Mouse (Mus musculus) CD8-positive naive resting alpha-beta T cell, adult 2 months (primary cell): Measurements from ENCODE around the gene Crxos.

Source experiments
- DNase-seq, 2 experiments: peaks; one replicate each; pipeline ENCODE4 v3.0.0; 2022; ENCODE audit warnings: low read depth in 2 of 2, low spot score in 2 of 2

Crxos gene

GRCm38 (mm10) chr7:15920645-15921190 lies 38.3 kb downstream of the Crxos start:
- DNase-seq: no peak

DNA sequence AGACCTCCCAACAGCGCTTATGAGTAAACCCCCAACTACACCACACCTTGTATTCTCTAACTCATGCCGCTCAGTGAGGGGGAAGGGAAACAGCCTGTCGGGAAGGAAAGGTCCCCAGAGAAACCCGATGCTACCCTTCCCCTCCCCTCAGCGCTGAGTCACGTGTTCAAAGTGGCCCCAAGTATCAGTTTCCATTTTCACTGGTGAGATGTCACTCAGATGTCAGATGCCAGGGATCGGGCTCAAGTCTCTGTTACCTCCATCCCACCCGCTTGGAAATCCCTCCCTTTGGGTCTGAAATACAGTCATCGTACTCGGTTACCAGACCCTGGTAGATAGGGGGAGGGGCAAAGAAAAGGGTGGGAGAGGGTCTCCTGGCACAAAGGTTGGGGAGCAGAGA lies 39.4 kb downstream of the Crxos start:
- DNase-seq: peak; percentile 28 to 29

DNA sequence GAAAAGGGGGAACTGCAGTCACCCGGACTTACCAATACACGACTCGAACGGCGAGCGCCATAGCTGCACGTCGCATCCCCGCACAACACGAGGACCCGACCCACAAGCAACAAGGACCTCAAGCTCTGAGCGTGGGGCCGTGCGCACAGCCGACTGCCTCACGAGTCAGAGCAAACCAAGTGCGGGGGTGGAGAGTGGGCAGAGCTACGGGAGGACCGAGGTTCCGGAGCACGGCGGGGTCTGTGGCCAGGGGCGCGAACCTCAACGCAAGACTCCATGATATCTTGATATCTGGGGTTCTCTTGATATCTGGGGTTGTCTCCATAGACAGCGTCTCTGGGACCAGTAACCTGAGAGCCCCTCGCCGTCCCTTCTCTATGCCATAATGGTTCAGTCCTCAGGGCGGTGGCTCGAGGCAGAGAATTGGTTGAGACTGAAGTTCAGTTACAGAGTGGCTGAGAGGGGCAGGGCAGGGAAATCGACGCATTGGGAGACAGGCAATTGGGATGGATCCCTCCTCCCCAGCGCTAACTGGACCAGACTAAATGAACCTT lies 39.9 kb downstream of the Crxos start, which contains the start of gene Selenow:
Gene Selenow, minus strand, starts transcription at position 183 of the 554 bp plus-strand sequence.
- peak; percentile 84 to 91 for DNase-seq

GRCm38 (mm10) chr7:15929910-15930309 lies 47.5 kb downstream of the Crxos start:
- DNase-seq: peak; percentile 48 to 65

DNA sequence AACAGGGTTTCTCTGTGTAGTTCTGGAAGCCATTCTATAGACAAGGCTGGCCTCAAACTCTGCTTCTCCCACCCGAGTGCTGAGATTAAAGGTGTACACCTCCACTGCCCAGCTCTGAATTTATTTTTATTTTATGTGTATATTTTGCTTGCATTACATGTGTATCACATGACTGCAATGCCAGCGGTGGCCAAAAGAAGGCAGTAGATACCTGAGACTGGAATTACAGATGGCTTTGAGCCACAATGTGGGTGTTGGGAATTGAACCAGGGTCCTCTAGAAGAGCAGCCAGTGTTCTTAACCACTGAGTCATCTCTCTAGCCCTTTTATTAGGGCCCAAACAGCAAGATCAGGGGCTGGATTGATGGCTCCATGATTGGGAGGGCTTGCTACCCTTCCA lies 48.1 kb downstream of the Crxos start:
- no peak for DNase-seq

DNA sequence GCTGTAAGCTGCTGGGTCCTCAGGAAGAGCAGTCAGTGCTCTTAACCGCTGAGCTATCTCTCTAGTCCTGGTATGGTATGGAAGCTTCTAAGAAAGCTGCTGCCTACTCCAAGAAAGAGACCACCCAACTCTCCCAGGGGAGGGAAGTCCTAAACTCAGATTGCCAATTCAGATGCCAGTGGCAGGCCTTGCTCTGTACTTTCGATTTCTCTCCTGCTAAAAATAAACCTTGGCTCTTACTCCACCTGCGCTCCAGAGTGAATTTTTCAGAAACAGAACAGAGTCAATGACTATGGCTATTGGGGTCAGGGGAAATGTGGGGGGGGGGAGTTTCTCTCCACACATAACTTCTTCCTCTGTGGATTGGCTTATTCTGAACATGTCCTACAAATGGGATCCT lies 49.2 kb downstream of the Crxos start:
- DNase-seq: no peak

DNA sequence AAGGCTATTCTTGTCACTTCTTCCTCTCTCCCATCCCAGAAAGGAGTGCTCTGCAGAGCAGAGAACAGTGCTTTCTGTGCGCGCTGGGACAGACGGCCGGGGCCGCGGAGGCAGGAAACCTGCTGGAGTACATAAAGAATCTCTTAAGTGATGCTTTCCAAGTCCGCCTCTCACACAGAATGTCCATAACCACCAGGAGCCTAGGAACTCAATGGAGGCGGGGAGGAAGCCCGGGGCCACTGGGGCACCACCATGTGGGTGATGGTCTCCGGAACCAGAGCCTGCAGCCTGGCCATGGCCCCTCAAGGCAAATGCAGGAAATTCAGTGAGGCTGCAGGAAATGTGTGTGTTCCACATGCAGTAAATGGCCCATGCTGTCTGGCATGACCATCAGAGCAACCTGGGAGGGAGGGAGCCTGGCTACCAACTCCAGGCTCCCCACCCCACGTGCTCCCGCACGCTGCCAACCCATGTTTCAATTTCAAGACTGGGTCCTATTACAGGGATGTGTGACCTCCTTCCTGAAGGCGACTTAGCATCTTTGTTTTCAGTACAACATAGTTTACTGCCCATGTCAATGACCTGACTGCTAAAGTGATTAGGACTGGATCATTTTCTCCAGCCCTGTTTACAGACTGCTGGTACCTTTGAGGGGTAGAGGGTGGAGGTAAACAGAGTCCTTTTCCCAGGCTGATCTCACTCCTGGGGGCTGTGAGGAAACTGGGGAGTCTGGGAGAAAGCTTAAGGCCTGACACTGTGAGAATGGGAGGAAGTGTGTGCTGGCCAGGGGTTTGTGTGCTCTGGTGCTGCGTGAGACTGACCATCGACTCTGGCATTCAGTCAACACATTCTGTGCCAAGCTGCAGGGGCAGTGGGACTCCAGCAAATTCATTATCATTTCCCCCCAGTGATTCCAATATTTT lies 51.3 kb downstream of the Crxos start:
- no peak for DNase-seq

- no peak for DNase-seq
Measured at GRCm38 (mm10) chr7:15937491-15937890, 55.1 kb downstream of the Crxos start.

- DNase-seq: no peak
Measured at GRCm38 (mm10) chr7:15938621-15939020, 56.2 kb downstream of the Crxos start.

GRCm38 (mm10) chr7:15944311-15944710 lies 61.9 kb downstream of the Crxos start:
- DNase-seq: no peak

GRCm38 (mm10) chr7:15945211-15945610 lies 62.8 kb downstream of the Crxos start:
- no peak for DNase-seq

DNA sequence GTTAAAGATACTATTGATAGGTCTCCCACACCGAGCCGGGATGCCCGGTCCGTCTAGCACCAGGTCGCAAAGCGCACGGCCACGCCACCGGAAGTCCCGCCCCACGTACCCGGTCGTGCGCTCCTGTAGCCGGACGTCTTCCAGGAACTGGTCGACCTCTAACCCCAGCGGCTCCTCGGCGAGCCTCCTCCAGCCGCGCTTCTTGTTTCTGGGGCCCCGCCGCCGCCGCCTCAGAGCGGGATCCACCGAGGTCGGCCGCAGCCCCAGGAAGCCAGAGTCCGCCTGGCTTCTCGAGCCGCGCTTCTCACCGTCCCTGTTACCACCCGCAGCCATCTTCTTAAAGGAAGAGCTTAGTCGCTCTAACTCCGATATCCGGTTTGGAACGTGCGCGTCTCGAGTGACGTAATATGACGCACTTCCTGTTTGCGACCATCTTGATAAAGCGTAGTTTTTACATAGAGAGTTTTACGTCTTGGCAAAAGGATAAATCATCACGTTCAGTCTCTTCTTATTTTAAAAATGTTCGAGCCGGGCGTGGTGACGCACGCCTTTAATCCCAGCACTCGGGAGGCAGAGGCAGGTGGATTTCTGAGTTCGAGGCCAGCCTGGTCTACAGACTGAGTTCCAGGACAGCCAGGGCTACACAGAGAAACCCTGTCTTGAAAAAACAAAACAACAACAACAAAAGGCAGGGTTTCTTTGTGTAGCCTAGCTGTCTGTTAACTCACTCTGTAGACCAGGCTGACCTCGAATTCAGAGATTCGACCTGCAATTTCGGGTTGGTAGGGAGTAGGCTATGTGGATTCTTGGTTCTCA lies 63.5 kb downstream of the Crxos start, which contains the start of gene Nop53:
Gene Nop53, minus strand, starts transcription at position 354 of the 816 bp plus-strand sequence.
- peak; percentile 85 to 89 for DNase-seq

DNA sequence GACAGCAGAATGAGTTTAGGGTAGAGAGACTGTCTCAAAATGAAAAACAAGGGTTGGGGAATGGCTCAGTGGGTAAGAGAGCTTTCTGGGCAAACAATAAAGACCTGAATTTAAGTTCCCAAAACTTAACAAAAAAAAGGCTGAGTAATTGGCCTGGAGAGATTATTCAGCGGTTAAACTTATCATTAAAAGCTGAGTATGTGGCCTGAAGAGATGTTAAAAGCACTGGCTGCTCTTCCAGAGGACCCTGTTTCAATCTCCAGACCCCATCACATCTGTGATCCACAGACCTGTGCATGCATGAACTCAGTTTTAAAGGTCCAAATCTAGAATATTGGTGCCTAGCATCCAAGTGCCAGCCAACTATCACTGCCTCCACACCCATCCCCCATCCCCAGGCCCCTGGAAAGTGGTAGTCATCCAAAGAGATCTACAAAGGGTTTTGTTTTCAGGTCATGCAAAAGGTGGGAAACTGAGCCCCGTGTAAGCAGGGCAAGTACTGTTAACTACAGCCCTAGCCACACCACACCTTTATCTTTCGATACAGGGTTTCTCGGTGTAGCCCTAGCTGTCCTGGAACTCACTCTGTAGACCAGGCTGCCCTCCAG lies 65.3 kb downstream of the Crxos start:
- no peak for DNase-seq

- DNase-seq: peak; percentile 62 to 80
Measured at GRCm38 (mm10) chr7:15948381-15948941, 66.0 kb downstream of the Crxos start.

GRCm38 (mm10) chr7:15949216-15949790 lies 66.9 kb downstream of the Crxos start:
- peak in 1 of 2 experiments; percentile 38 for DNase-seq

DNA sequence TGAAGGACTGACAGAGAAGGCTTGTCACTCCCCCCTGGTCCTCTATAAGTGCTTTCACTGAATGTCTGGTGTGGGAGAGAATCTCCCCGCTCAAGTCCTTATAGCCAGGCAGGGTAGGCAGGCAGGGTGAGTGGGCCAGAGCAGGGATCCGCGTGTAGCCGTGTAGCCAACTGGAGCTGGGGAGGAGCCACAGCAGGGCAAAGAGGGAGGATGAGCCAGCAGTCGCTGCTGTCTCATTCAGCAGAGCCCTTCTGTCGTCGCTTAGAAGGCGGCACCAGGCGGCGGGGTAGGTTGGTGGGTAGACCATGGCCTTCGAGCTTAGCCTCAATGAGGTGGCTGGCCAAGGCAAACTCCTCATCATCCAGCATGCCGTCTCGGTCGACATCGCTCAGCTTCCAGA lies 67.6 kb downstream of the Crxos start:
- no peak for DNase-seq

DNA sequence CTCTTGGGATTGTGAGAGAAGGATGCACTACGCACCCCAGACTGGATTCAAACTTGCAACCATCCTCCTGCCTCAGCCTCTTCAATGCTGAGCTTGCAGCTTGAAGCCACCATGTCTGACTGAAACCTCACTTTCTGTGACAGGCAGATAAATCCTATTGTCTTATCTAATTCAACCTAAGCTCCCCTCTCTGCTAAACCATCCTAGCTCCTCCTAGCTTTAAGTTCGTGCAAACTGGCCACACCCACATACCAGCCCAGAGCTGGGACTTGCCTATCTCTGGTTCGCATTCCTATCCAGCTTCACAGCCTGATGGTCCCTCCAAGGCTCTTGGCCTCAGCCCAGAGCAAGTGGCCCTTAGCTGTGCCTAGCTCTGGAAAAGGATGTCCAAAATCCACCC lies 70.0 kb downstream of the Crxos start:
- no peak for DNase-seq
